12 mouse cellular contexts compared by ENCODE assay signal in the genomic region with DNA sequence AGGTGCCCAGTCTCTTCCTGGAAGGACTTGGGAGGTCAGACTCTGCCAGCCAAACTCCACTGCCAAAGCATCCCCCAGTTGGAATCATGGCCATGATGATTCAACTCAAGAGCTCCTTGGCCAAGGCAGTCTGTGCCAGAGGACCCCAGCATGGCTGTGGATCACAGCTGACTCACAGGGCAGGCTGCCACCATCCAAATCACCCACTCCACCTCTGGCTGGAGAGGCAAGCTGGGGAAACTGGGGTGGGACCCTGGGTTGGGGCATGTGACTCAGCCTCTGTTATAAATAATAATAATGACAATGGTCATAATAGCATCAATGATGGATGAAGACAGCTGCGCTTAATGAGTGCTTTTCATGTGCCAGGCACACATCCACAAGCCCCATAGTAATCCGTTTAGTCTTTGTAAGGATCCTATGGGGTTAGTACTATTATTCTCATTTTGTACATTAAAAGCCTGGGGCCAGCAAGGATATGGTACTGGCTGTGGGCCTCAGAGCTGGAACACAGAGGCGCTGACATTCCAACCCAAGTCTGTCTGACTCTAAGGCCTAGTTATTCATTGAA.
DNase-seq lines count a peak whose midpoint lies in the region; ATAC-seq and TF ChIP-seq lines count a peak whose summit lies in the region.
"Had no signal": no experiment of that assay in that cellular context is flagged by ENCODE, and none has a peak within 500 bp of the region (broad histone marks: within the 10 kb centered on the region; RNA-seq: fewer than 3 reads in every experiment).

No protein-coding gene starts in this region.

- WGBS in lung, postnatal 0 days: 89% methylated on average over 3 of the region's 3 CpGs

- peak; percentile 57 for DNase-seq in gastrocnemius, adult 2 months
- DNase-seq in gastrocnemius, postnatal 36 days: no peak
- no peak for DNase-seq in lung, postnatal 0 days (ENCODE audit: low spot score)
- no peak for DNase-seq in lung, postnatal 25 days (ENCODE audit: low spot score)
- DNase-seq in ZHBTc4 (ENCODE audit: low read depth, low spot score): peak; percentile 26
- DNase-seq in heart, postnatal 25 days (ENCODE audit: low spot score): peak; percentile 51
- no peak for DNase-seq in kidney, postnatal 10 days
- no peak for DNase-seq in cerebellum, adult 18-20 months
- DNase-seq: kidney, adult 11 months; lung, embryonic 14.5 days had no signal

- no peaks in the 10 kb centered on the region for H3K36me3 ChIP-seq in lung, postnatal 0 days (ENCODE audit: insufficient read depth, low read length)
- H3K36me3 ChIP-seq: limb, embryonic 10.5 days; stomach, embryonic 15.5 days had no signal

- no peak for TF ChIP-seq EP300 in lung, postnatal 0 days (IDR thresholded peaks at IDR 0.05)

- H3K4me2 ChIP-seq in lung, postnatal 0 days (replicated peaks; ENCODE audit: low read depth, low read length): no peak overlapping the region
- H3K4me2 ChIP-seq: lung, embryonic 14.5 days; stomach, embryonic 15.5 days had no signal

- H3K9ac ChIP-seq in lung, postnatal 0 days (replicated peaks; ENCODE audit: low read depth): no peak overlapping the region
- H3K9ac ChIP-seq: lung, embryonic 14.5 days; stomach, embryonic 15.5 days had no signal

- H3K4me3 ChIP-seq in gastrocnemius, adult 2 months: no peak overlapping the region
- no peak overlapping the region for H3K4me3 ChIP-seq in lung, postnatal 0 days (ENCODE audit: low read depth, low read length)
- H3K4me3 ChIP-seq: limb, embryonic 10.5 days; stomach, embryonic 15.5 days had no signal

- no peaks in the 10 kb centered on the region for H3K9me3 ChIP-seq in lung, postnatal 0 days (ENCODE audit: low read length)
- H3K9me3 ChIP-seq: limb, embryonic 10.5 days; stomach, embryonic 15.5 days had no signal

- no peak overlapping the region for H3K27ac ChIP-seq in gastrocnemius, adult 2 months
- H3K27ac ChIP-seq in lung, postnatal 0 days (ENCODE audit: low read length): no peak overlapping the region
- H3K27ac ChIP-seq: limb, embryonic 10.5 days; stomach, embryonic 15.5 days had no signal

- no peaks in the 10 kb centered on the region for H3K27me3 ChIP-seq in lung, postnatal 0 days (replicated peaks; ENCODE audit: insufficient read depth, low read length)
- H3K27me3 ChIP-seq: stomach, embryonic 15.5 days had no signal

- no peak for TF ChIP-seq CTCF in gastrocnemius, adult 2 months (IDR thresholded peaks at IDR 0.05)
- TF ChIP-seq CTCF in lung, postnatal 0 days (IDR thresholded peaks at IDR 0.05): no peak

- peak; percentile 55; the same call in 1 of the 2 replicates for ATAC-seq in lung, postnatal 0 days

- H3K4me1 ChIP-seq in lung, postnatal 0 days (ENCODE audit: insufficient read depth, low read depth, low read length): no peaks in the 10 kb centered on the region
- H3K4me1 ChIP-seq: stomach, embryonic 15.5 days had no signal

- intact Hi-C loops in gastrocnemius, adult 2 months (cut with DNase I): no loop called here
- intact Hi-C loops in gastrocnemius, postnatal 36 days (cut with DNase I): no loop called here
- intact Hi-C loops in heart, postnatal 25 days (cut with DNase I): no loop called here

Comparison
In these comparisons a context has a peak if more than half of its experiments do, and no peak if none do; other contexts are left out.
1. DNase-seq: peak in gastrocnemius, adult 2 months (single experiment), ZHBTc4 (single experiment) and heart, postnatal 25 days (single experiment); none in gastrocnemius, postnatal 36 days (0 of 2), lung, postnatal 0 days (single experiment), lung, postnatal 25 days (single experiment), kidney, postnatal 10 days (single experiment) and cerebellum, adult 18-20 months (0 of 2).